Mouse (Mus musculus) central nervous system, embryonic 18 days (tissue): ENCODE data around the gene Ccdc137. TPM values are rescaled to one million over a fixed set of nuclear protein-coding genes. Genes with fewer than 3 reads are reported as not detected.

Experiments
- polyA plus RNA-seq: library from polyadenylated mRNA; depleted of rRNA; stranded (reverse); fragments of >200 nt; gene quantifications from 2 replicates; pipeline ENCODE4 v1.2.3, GENCODE M21; 2012; rRNA removed

Gene Ccdc137
- 30.3 and 32.5 TPM in 2 replicates for polyA plus RNA-seq

DNA sequence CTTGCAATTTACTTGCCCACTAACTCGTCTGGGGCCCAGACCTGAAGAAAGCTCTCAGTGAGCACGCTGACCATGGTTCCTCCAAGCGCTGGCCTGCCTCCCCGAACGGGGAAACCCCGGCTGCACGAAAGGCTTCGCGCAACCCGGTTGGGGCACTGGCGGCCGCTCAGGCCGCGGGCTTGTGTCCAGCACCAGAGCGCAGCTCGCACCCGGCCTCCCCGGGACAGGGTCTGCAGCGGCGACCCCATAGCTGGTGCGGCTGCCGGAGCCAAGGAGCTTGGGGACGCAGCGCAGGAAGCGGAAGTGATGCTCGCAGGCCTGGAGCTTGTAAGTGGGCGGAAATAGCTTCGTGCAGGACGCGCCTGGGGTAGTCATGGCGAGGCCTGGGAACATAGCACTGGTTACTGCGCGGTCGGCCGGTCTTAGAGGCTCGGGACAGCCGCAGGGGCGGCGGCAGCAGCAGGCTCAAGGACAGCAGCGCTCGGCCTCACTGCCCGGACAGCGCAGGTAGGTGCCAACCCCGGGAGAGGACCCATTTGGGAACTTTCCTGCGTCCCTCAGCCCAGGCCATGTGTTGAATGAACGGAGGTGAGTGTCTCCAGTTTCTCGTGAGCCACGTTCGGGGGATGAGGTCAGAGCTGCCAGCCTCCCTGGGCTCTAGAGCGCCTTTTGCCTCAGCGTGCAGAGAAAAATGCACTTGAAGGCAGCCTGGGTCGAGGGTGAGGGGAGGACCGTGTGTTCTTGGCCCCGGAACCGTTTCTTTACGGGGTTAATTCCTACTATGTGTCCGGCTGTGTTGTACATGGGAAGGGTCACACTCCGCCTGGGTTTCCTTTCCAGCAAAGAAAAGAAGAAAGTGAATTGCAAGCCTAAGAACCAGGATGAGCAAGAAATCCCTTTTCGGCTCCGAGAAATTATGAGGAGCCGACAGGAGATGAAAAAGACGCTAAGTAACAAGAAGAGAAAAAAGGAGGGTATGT, at the start of gene Ccdc137, which contains the start of gene Oxld1:
Ccdc137 (plus strand) TSS at position 344 of the 980 bp plus-strand sequence.
Oxld1 (minus strand) TSS at position 297 of the 980 bp plus-strand sequence.

GRCm38 (mm10) chr11:120437152-120437856, 20.6 kb upstream of the Ccdc137 start, which contains the start of gene Nploc4:
Gene Nploc4, minus strand, starts transcription at chr11:120437708.

DNA sequence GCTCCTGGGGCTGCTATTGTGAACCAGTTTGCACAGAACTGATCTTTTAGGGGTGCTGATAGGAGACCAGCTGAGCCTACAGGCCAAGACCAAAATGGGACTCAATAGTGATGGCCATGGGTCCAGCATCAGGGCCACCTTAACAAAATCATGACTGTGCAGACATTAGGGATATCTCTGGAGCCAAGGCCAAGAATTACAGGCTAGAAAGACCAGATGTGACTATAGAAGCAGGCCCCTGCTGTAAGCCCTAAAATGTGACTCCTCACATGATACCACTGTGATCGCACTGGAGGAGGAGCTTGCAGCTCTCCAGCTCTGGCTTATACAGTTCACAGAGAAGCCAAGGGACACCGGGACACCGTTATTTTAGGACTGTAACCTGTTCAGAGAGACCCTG, 15.6 kb upstream of the Ccdc137 start, which contains the start of gene Tspan10:
Tspan10 (plus strand) TSS at position 301 of the 400 bp plus-strand sequence.

GRCm38 (mm10) chr11:120453306-120453705, 4.6 kb upstream of the Ccdc137 start, which contains the start of gene Pde6g:
Gene Pde6g, minus strand, starts transcription at chr11:120453500.

DNA sequence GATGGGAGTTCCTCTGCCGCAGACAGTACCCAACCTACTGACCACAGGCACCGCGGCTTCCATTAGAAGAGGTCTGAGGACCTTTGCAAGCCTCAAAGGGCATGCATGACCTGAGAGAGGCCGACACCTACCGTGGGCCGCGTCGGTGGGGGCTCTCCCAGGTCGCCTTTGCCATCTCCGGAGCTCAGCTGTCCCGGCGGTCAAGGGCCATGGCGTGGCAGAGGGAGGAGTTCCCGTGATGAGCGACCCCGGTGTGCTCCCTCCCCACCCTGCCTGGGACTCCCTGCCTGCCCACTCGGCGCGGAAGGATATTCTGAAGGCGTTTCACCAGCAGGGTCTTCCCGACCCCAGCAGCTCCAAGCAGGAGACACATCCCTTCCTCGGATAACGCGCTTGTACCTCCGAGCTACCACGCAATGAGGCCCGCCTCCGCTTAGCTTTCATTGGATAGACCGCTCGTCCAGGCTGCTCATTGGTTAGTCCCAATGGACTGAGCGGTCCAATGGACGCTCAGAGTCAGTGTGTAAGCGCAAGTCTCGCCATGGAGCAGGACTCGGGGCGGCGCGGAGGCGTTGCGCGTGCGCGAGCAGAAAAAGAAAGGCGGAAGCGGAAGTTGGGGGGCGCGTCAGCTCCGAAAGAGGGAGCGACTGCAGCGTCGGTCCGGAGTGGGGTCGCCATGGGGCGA, 9.3 kb downstream of the Ccdc137 start, which contains the start of gene Arl16:
Arl16 (minus strand) TSS at position 557 of the 685 bp plus-strand sequence.

GRCm38 (mm10) chr11:120484265-120484981, 26.5 kb downstream of the Ccdc137 start, which contains the start of gene Mrpl12:
Gene Mrpl12, plus strand, starts transcription at chr11:120484613.

GRCm38 (mm10) chr11:120491317-120492023, 33.6 kb downstream of the Ccdc137 start, which contains the start of gene Slc25a10:
Gene Slc25a10, plus strand, starts transcription at chr11:120491840.

Other genes starting within 250 kb of the Ccdc137 start
- 16.9 and 20.1 TPM in 2 replicates for gene Bahcc1, start 225.2 kb upstream of the Ccdc137 start, polyA plus RNA-seq
- 1,434 and 1,972 TPM in 2 replicates for gene Actg1, start 109.6 kb upstream of the Ccdc137 start, polyA plus RNA-seq
- gene Fscn2, start 96.6 kb upstream of the Ccdc137 start, polyA plus RNA-seq: 0.49 and 0.66 TPM in 2 replicates
- gene Faap100, start 79.4 kb upstream of the Ccdc137 start, polyA plus RNA-seq: 107 and 108 TPM in 2 replicates
- gene Nploc4, start 20.4 kb upstream of the Ccdc137 start, polyA plus RNA-seq: 52.6 and 53.0 TPM in 2 replicates
- gene Tspan10, start 15.5 kb upstream of the Ccdc137 start, polyA plus RNA-seq: not detected in 2 replicates
- gene Pde6g, start 4.6 kb upstream of the Ccdc137 start, polyA plus RNA-seq: 0.32 and 0.56 TPM in 2 replicates
- 8.6 and 10.0 TPM in 2 replicates for gene Oxld1, start within 50 bp of the Ccdc137 start, polyA plus RNA-seq
- gene Arl16, start 9.5 kb downstream of the Ccdc137 start, polyA plus RNA-seq: 42.5 and 46.3 TPM in 2 replicates
- gene Mrpl12, start 26.5 kb downstream of the Ccdc137 start, polyA plus RNA-seq: 107 and 119 TPM in 2 replicates
- 33.0 and 33.5 TPM in 2 replicates for gene Slc25a10, start 33.7 kb downstream of the Ccdc137 start, polyA plus RNA-seq
- 0.10 and 0.45 TPM in 2 replicates for gene Gcgr, start 72.6 kb downstream of the Ccdc137 start, polyA plus RNA-seq
- 192 and 196 TPM in 2 replicates for gene Mcrip1, start 91.6 kb downstream of the Ccdc137 start, polyA plus RNA-seq
- gene Ppp1r27, start 93.0 kb downstream of the Ccdc137 start, polyA plus RNA-seq: 1.1 TPM in 1 of 2 replicates, not detected in the other
- gene P4hb, start 115.1 kb downstream of the Ccdc137 start, polyA plus RNA-seq: 153 and 156 TPM in 2 replicates
- 443 and 473 TPM in 2 replicates for gene Arhgdia, start 123.5 kb downstream of the Ccdc137 start, polyA plus RNA-seq
- gene Alyref, start 140.2 kb downstream of the Ccdc137 start, polyA plus RNA-seq: 83.1 and 83.5 TPM in 2 replicates
- 185 and 196 TPM in 2 replicates for gene Anapc11, start 140.3 kb downstream of the Ccdc137 start, polyA plus RNA-seq
- gene Npb, start 150.4 kb downstream of the Ccdc137 start, polyA plus RNA-seq: 0.22 and 0.57 TPM in 2 replicates
- 286 and 294 TPM in 2 replicates for gene Pcyt2, start 159.8 kb downstream of the Ccdc137 start, polyA plus RNA-seq
- 67.4 and 67.5 TPM in 2 replicates for gene Sirt7, start 167.1 kb downstream of the Ccdc137 start, polyA plus RNA-seq
- gene Mafg, start 175.5 kb downstream of the Ccdc137 start, polyA plus RNA-seq: 69.7 and 75.8 TPM in 2 replicates
- gene Pycr1, start 185.7 kb downstream of the Ccdc137 start, polyA plus RNA-seq: 19.2 and 19.8 TPM in 2 replicates
- 0.63 and 0.74 TPM in 2 replicates for gene Myadml2, start 190.0 kb downstream of the Ccdc137 start, polyA plus RNA-seq
- gene Notum, start 203.1 kb downstream of the Ccdc137 start, polyA plus RNA-seq: 7.3 and 7.5 TPM in 2 replicates
- 70.1 and 71.8 TPM in 2 replicates for gene Aspscr1, start 214.9 kb downstream of the Ccdc137 start, polyA plus RNA-seq